Comparison of ENCODE assay signal across 25 mouse cellular contexts in the genomic region with DNA sequence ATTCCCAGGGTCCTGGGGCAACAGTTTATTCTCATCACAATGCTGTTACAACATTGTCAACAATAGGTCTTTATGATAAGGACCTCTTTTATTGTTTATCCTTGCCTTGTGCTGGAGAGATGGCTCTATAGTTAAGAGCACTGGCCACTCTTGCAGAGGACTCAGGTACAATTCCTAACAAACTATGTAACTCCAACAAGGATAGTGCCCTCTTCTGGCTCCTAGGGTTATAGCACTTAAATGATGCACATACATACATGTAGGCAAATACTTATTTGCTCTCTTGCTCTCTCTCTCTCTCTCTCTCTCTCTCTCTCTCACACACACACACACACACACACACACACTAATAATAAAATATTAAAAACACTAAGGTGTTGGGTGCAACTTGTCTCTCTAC. TPM values are rescaled to one million over a fixed set of nuclear protein-coding genes. Genes with fewer than 3 reads are reported as not detected.
DNase-seq lines count a peak whose midpoint lies in the region; ATAC-seq and TF ChIP-seq lines count a peak whose summit lies in the region.
"Had no signal": no experiment of that assay in that cellular context is flagged by ENCODE, and none has a peak within 500 bp of the region (broad histone marks: within the 10 kb centered on the region; RNA-seq: fewer than 3 reads in every experiment).

No protein-coding gene starts in this region.

- no peaks in the 10 kb centered on the region for H3K9me3 ChIP-seq in intestine, postnatal 0 days (ENCODE audit: control insufficient read depth)
- H3K9me3 ChIP-seq in intestine, embryonic 16.5 days (ENCODE audit: control insufficient read depth, low read length), result no peaks in the 10 kb centered on the region
- H3K9me3 ChIP-seq in midbrain, postnatal 0 days (ENCODE audit: low read length), result no peaks in the 10 kb centered on the region
- H3K9me3 ChIP-seq in midbrain, embryonic 13.5 days, result peaks cover 7% of the 10 kb centered on the region; the same call in 1 of the 2 replicates
- H3K9me3 ChIP-seq: embryonic facial prominence, embryonic 12.5 days; G1E; heart, embryonic 15.5 days; hindbrain, embryonic 15.5 days had no signal

- H3K4me3 ChIP-seq in intestine, postnatal 0 days (ENCODE audit: low read depth, low read length), result no peak overlapping the region
- H3K4me3 ChIP-seq in intestine, embryonic 16.5 days (ENCODE audit: low read length), result no peak overlapping the region
- H3K4me3 ChIP-seq in midbrain, postnatal 0 days (ENCODE audit: low read depth, low read length), result no peak overlapping the region
- H3K4me3 ChIP-seq in midbrain, embryonic 13.5 days (replicated peaks), result no peak overlapping the region
- H3K4me3 ChIP-seq: embryonic facial prominence, embryonic 12.5 days; forebrain, embryonic 12.5 days; heart, adult 2 months; heart, embryonic 15.5 days; hindbrain, embryonic 15.5 days had no signal

- no peak overlapping the region for H3K4me2 ChIP-seq in intestine, postnatal 0 days (replicated peaks; ENCODE audit: low read depth)
- no peak overlapping the region for H3K4me2 ChIP-seq in intestine, embryonic 16.5 days (ENCODE audit: low read depth, low read length)
- no peak overlapping the region for H3K4me2 ChIP-seq in midbrain, postnatal 0 days (ENCODE audit: low read depth, low read length, poor library complexity, severe bottlenecking)
- no peak overlapping the region for H3K4me2 ChIP-seq in midbrain, embryonic 13.5 days (replicated peaks)
- H3K4me2 ChIP-seq: embryonic facial prominence, embryonic 12.5 days; forebrain, embryonic 12.5 days; heart, embryonic 11.5 days; heart, embryonic 15.5 days; hindbrain, embryonic 15.5 days had no signal

- DNase-seq in midbrain, postnatal 0 days (ENCODE audit: low spot score), result no peak
- DNase-seq in R1 (ENCODE audit: low read depth, low spot score), result peak; percentile 64
- DNase-seq in urinary bladder, postnatal 4 days (ENCODE audit: low spot score in 2 of 2), result no peak
- no peak for DNase-seq in right cerebral cortex, postnatal 14 days
- DNase-seq: adrenal gland, adult 8-10 months; adrenal gland, postnatal 36 days; cerebellum, adult 8-10 months; cerebellum, postnatal 14 days; gastrocnemius, postnatal 14 days; heart, adult 2 months; heart, postnatal 14 days had no signal

- TF ChIP-seq CTCF in intestine, postnatal 0 days (IDR thresholded peaks at IDR 0.05; ENCODE audit: low read depth), result 0 out of 2 replicates have a peak, but pooled peaks have one; percentile 12
- 0 out of 2 replicates have a peak, but pooled peaks have one; percentile 21 for TF ChIP-seq CTCF in midbrain, postnatal 0 days (IDR thresholded peaks at IDR 0.05)

- no peaks in the 10 kb centered on the region for H3K36me3 ChIP-seq in intestine, postnatal 0 days (ENCODE audit: control insufficient read depth, insufficient read depth)
- no peaks in the 10 kb centered on the region for H3K36me3 ChIP-seq in intestine, embryonic 16.5 days (ENCODE audit: control insufficient read depth, insufficient read depth, low read length)
- H3K36me3 ChIP-seq in midbrain, postnatal 0 days (ENCODE audit: insufficient read depth, low read length), result no peaks in the 10 kb centered on the region
- H3K36me3 ChIP-seq in midbrain, embryonic 13.5 days, result no peaks in the 10 kb centered on the region
- H3K36me3 ChIP-seq: embryonic facial prominence, embryonic 12.5 days; forebrain, embryonic 12.5 days; G1E; heart, embryonic 15.5 days; hindbrain, embryonic 15.5 days had no signal

- no peaks in the 10 kb centered on the region for H3K27me3 ChIP-seq in intestine, postnatal 0 days (replicated peaks; ENCODE audit: control insufficient read depth, insufficient read depth, low read length)
- no peaks in the 10 kb centered on the region for H3K27me3 ChIP-seq in intestine, embryonic 16.5 days (replicated peaks; ENCODE audit: control insufficient read depth, insufficient read depth, low read length)
- H3K27me3 ChIP-seq in midbrain, postnatal 0 days (ENCODE audit: insufficient read depth, low read length), result no peaks in the 10 kb centered on the region
- no peaks in the 10 kb centered on the region for H3K27me3 ChIP-seq in midbrain, embryonic 13.5 days
- H3K27me3 ChIP-seq: CH12.LX; embryonic facial prominence, embryonic 12.5 days; forebrain, embryonic 12.5 days; heart, embryonic 15.5 days; hindbrain, embryonic 15.5 days had no signal

- ATAC-seq in intestine, postnatal 0 days, result no peak
- no peak for ATAC-seq in intestine, embryonic 16.5 days
- no peak for ATAC-seq in midbrain, postnatal 0 days (ENCODE audit: low FRiP score)
- ATAC-seq in midbrain, embryonic 13.5 days, result no peak
- ATAC-seq: forebrain, embryonic 16.5 days had no signal

- H3K4me1 ChIP-seq in intestine, postnatal 0 days (replicated peaks; ENCODE audit: control insufficient read depth, insufficient read depth, low read length), result no peaks in the 10 kb centered on the region
- no peaks in the 10 kb centered on the region for H3K4me1 ChIP-seq in intestine, embryonic 16.5 days (ENCODE audit: control insufficient read depth, insufficient read depth, low read length)
- no peaks in the 10 kb centered on the region for H3K4me1 ChIP-seq in midbrain, postnatal 0 days (ENCODE audit: insufficient read depth, low read length)
- H3K4me1 ChIP-seq in midbrain, embryonic 13.5 days (replicated peaks), result no peaks in the 10 kb centered on the region
- H3K4me1 ChIP-seq: embryonic facial prominence, embryonic 12.5 days; forebrain, embryonic 12.5 days; heart, embryonic 15.5 days; hindbrain, embryonic 15.5 days had no signal

- H3K27ac ChIP-seq in intestine, postnatal 0 days (ENCODE audit: low read depth, low read length), result no peak overlapping the region
- no peak overlapping the region for H3K27ac ChIP-seq in intestine, embryonic 16.5 days (ENCODE audit: low read length)
- H3K27ac ChIP-seq in midbrain, postnatal 0 days (ENCODE audit: low read depth, low read length), result no peak overlapping the region
- no peak overlapping the region for H3K27ac ChIP-seq in midbrain, embryonic 13.5 days
- H3K27ac ChIP-seq: embryonic facial prominence, embryonic 12.5 days; forebrain, embryonic 12.5 days; heart, adult 2 months; heart, embryonic 15.5 days; hindbrain, embryonic 15.5 days had no signal

- H3K9ac ChIP-seq in intestine, postnatal 0 days (ENCODE audit: low read depth, low read length), result no peak overlapping the region
- no peak overlapping the region for H3K9ac ChIP-seq in intestine, embryonic 16.5 days (ENCODE audit: low read depth, low read length)
- H3K9ac ChIP-seq in midbrain, postnatal 0 days (replicated peaks; ENCODE audit: low read length, poor library complexity, severe bottlenecking), result no peak overlapping the region
- no peak overlapping the region for H3K9ac ChIP-seq in midbrain, embryonic 13.5 days (replicated peaks)
- H3K9ac ChIP-seq: embryonic facial prominence, embryonic 12.5 days; forebrain, embryonic 12.5 days; heart, embryonic 15.5 days; hindbrain, embryonic 15.5 days had no signal

RNA-seq across cellular contexts. Expression of a gene that starts 10.3 kb away (rescaled TPM):
- polyA plus RNA-seq in intestine, postnatal 0 days (2015; fragmentation: Nextera tagmentation; extraction: Ambion mirVana), result 52.3 and 54.6 TPM in 2 replicates
- polyA plus RNA-seq in intestine, embryonic 16.5 days (2015; fragmentation: Nextera tagmentation; extraction: Ambion mirVana), result 85.2 and 89.0 TPM in 2 replicates
- 36.6 and 41.3 TPM in 2 replicates for total RNA-seq in midbrain, postnatal 0 days (2014; rRNA removed)
- 53.7 and 54.5 TPM in 2 replicates for polyA plus RNA-seq in midbrain, postnatal 0 days (2015; fragmentation: Nextera tagmentation; extraction: Ambion mirVana)
- polyA plus RNA-seq in midbrain, embryonic 13.5 days (2015; fragmentation: Nextera tagmentation; extraction: Ambion mirVana), result 71.4 and 92.6 TPM in 2 replicates

RNA-seq across cellular contexts. Expression of a gene that starts 19.7 kb away (rescaled TPM):
- polyA plus RNA-seq in intestine, postnatal 0 days (2015; fragmentation: Nextera tagmentation; extraction: Ambion mirVana), result 67.5 and 89.0 TPM in 2 replicates
- polyA plus RNA-seq in intestine, embryonic 16.5 days (2015; fragmentation: Nextera tagmentation; extraction: Ambion mirVana), result 35.9 and 45.2 TPM in 2 replicates
- total RNA-seq in midbrain, postnatal 0 days (2014; rRNA removed), result 78.4 and 86.8 TPM in 2 replicates
- polyA plus RNA-seq in midbrain, postnatal 0 days (2015; fragmentation: Nextera tagmentation; extraction: Ambion mirVana), result 46.9 and 48.9 TPM in 2 replicates
- 25.2 and 26.4 TPM in 2 replicates for polyA plus RNA-seq in midbrain, embryonic 13.5 days (2015; fragmentation: Nextera tagmentation; extraction: Ambion mirVana)

RNA-seq across cellular contexts. Expression of a gene that starts 36.6 kb away (rescaled TPM):
- polyA plus RNA-seq in intestine, postnatal 0 days (2015; fragmentation: Nextera tagmentation; extraction: Ambion mirVana), result 0.05 TPM in 1 of 2 replicates, not detected in the other
- polyA plus RNA-seq in intestine, embryonic 16.5 days (2015; fragmentation: Nextera tagmentation; extraction: Ambion mirVana), result not detected in 2 replicates
- total RNA-seq in midbrain, postnatal 0 days (2014; rRNA removed), result not detected in 2 replicates
- polyA plus RNA-seq in midbrain, postnatal 0 days (2015; fragmentation: Nextera tagmentation; extraction: Ambion mirVana), result not detected in 2 replicates
- polyA plus RNA-seq in midbrain, embryonic 13.5 days (2015; fragmentation: Nextera tagmentation; extraction: Ambion mirVana), result not detected in 2 replicates
- total RNA-seq: CH12.LX; G1E; gastrocnemius, adult 18-20 months; gastrocnemius, postnatal 14 days; heart, adult 2 months; heart, postnatal 14 days; hematopoietic stem cell, adult 5-6 weeks had no signal
- polyA plus RNA-seq: forebrain, embryonic 12.5 days; forebrain, embryonic 16.5 days; G1E; gonadal fat pad, adult 2 months; heart, adult 2 months; heart, embryonic 11.5 days; heart, embryonic 15.5 days; hindbrain, embryonic 15.5 days had no signal
